Mouse (Mus musculus): Measurements from ENCODE around the gene Shc4. TPM values are rescaled to one million over a fixed set of nuclear protein-coding genes. Genes with fewer than 3 reads are reported as not detected.

The Shc4 gene
- total and polyA plus RNA-seq, 3 experiments, result 0.21 to 1.1 (median 0.37) TPM

DNA sequence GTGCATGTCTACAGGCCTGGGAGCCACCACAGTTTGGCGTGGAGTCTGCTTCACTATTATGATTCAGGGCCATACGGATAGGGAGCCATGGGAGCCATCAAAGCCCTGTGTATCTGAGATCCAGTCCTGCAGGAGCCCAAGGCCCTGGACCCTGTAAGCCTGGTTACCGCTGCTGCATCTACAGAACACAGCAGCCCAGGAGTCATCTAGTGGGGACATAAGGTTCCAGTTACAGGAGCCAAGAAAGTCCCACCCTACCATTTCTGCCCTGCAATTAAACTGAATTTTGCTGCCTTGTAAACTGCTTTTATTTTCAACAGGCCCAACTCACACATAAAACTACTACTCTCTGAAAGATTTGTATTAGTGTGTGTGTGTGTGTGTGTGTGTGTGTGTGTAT lies 121.0 kb downstream of the Shc4 start:
- no peaks in the 10 kb centered on the region for H3K79me2 ChIP-seq (replicated peaks; ENCODE audit: control insufficient read depth, extremely low read depth, insufficient read depth, poor library complexity, severe bottlenecking)
- dilution Hi-C loops (cut with MboI; ENCODE audit: extremely low pct_ligation_motif_present, extremely low pct_unique_long_range_greater_than_20kb, low sequenced_read_pairs), result no loop called here

DNA sequence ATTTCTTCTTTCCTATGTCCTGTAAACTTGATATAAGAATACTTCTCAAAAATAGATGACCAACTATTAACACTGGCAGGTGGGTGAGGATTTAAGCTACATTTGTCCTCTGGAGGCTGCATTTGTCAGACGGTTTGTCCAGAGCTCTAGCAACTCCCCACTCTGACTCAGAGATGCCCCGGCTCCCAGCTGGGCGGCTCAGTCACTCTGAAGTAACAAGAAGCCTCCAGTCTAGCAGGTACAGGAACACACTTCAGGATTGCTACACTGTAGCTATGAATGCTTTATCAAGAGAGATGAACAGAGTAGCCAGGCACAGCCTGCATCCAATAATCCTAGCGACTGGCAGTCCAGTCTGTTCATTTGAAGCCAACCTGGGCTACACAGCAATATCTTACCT lies 125.0 kb downstream of the Shc4 start:
- Histone ChIP-seq H3K36me3 (replicated peaks in 1 of 2; ENCODE audit: control insufficient read depth in 1 of 2, insufficient read depth in 1 of 2, low read length in 1 of 2) (peaks cover 71 to 86% of the 10 kb centered on the region in 2 experiments), H3K27me3 (replicated peaks) (no peaks in the 10 kb centered on the region), H3K9me3 (replicated peaks; ENCODE audit: low read length) (no peaks in the 10 kb centered on the region), H3K4me3 (replicated peaks in 1 of 3; ENCODE audit: low read depth in 2 of 3, low read length in 2 of 3, poor library complexity in 1 of 3) (no peak overlapping the region), H3K4me1 (ENCODE audit: control insufficient read depth in 1 of 2, insufficient read depth in 2 of 2) (no peaks in the 10 kb centered on the region), H3K79me2 (replicated peaks; ENCODE audit: control insufficient read depth, extremely low read depth, insufficient read depth, poor library complexity, severe bottlenecking) (no peaks in the 10 kb centered on the region), H3K27ac (ENCODE audit: insufficient read depth, low read depth) (no peak overlapping the region), H3K4me2 (ENCODE audit: insufficient read depth, low read depth, poor library complexity, severe bottlenecking) (no peak overlapping the region), H3K9ac (ENCODE audit: insufficient read depth, low read depth) (no peak overlapping the region)
- no peak for DNase-seq (ENCODE audit: extremely low read depth)
- dilution Hi-C loops (cut with MboI; ENCODE audit: extremely low pct_ligation_motif_present, extremely low pct_unique_long_range_greater_than_20kb, low sequenced_read_pairs), result no loop called here
- no peak for TF ChIP-seq RCOR1 (conservative IDR thresholded peaks at IDR 0.05; ENCODE audit: low read depth, low read length)
- no peak for TF ChIP-seq NELFE (IDR thresholded peaks at IDR 0.05; ENCODE audit: low read depth, low read length)
- TF ChIP-seq UBTF (IDR thresholded peaks at IDR 0.05; ENCODE audit: low read depth, low read length), result no peak
- no peak for TF ChIP-seq ZC3H11A (IDR thresholded peaks at IDR 0.05; ENCODE audit: low read depth, low read length)
- TF ChIP-seq ZMIZ1 (IDR thresholded peaks at IDR 0.05; ENCODE audit: low read depth, low read length), result no peak
- TF ChIP-seq MAFK (IDR thresholded peaks at IDR 0.05; ENCODE audit: insufficient replicate concordance, low read length), result no peak
- no peak for TF ChIP-seq CHD2 (IDR thresholded peaks at IDR 0.05; ENCODE audit: low read length)
- no peak for TF ChIP-seq MXI1 (IDR thresholded peaks at IDR 0.05; ENCODE audit: low read depth, low read length)
- no peak for TF ChIP-seq RAD21 (IDR thresholded peaks at IDR 0.05; ENCODE audit: low read depth, low read length)
- no peak for TF ChIP-seq JUN (IDR thresholded peaks at IDR 0.05; ENCODE audit: insufficient read depth, low read depth, low read length)
- TF ChIP-seq MAZ (IDR thresholded peaks at IDR 0.05; ENCODE audit: low read depth, low read length), result no peak
- in situ Hi-C loops (cut with MboI; ENCODE audit: low pct_ligation_motif_present, low pct_unique_long_range_greater_than_20kb, low sequenced_read_pairs), result no loop called here

More for the DNA sequence above, 121.0 kb downstream of the Shc4 start:
- Histone ChIP-seq H3K9me3 (replicated peaks; ENCODE audit: low read length) (no peaks in the 10 kb centered on the region), H3K27me3 (replicated peaks) (no peaks in the 10 kb centered on the region), H3K4me2 (ENCODE audit: insufficient read depth, low read depth, poor library complexity, severe bottlenecking) (no peak overlapping the region), H3K4me1 (ENCODE audit: control insufficient read depth in 1 of 2, insufficient read depth in 2 of 2) (no peaks in the 10 kb centered on the region), H3K27ac (ENCODE audit: insufficient read depth, low read depth) (no peak overlapping the region), H3K4me3 (replicated peaks in 1 of 3; ENCODE audit: low read depth in 2 of 3, low read length in 2 of 3, poor library complexity in 1 of 3) (no peak overlapping the region), H3K9ac (ENCODE audit: insufficient read depth, low read depth) (no peak overlapping the region), H3K36me3 (replicated peaks in 1 of 2; ENCODE audit: control insufficient read depth in 1 of 2, insufficient read depth in 1 of 2, low read length in 1 of 2) (peaks cover 70 to 88% of the 10 kb centered on the region in 2 experiments)
- TF ChIP-seq KAT2A (IDR thresholded peaks at IDR 0.05; ENCODE audit: insufficient replicate concordance, low read length) (no peak), MAZ (IDR thresholded peaks at IDR 0.05; ENCODE audit: low read depth, low read length) (no peak), SIN3A (IDR thresholded peaks at IDR 0.05; ENCODE audit: low read length) (no peak), ELF1 (IDR thresholded peaks at IDR 0.05; ENCODE audit: low read depth, low read length) (no peak), PAX5 (IDR thresholded peaks at IDR 0.05; ENCODE audit: low read length) (no peak), GABPA (IDR thresholded peaks at IDR 0.05; ENCODE audit: insufficient replicate concordance, low read depth, low read length) (no peak)
- in situ Hi-C loops (cut with MboI; ENCODE audit: low pct_ligation_motif_present, low pct_unique_long_range_greater_than_20kb, low sequenced_read_pairs), result no loop called here
- no peak for DNase-seq (ENCODE audit: extremely low read depth)

All from CH12.LX (cell line).